11 mouse cellular contexts compared by ENCODE assay signal in the genomic region with DNA sequence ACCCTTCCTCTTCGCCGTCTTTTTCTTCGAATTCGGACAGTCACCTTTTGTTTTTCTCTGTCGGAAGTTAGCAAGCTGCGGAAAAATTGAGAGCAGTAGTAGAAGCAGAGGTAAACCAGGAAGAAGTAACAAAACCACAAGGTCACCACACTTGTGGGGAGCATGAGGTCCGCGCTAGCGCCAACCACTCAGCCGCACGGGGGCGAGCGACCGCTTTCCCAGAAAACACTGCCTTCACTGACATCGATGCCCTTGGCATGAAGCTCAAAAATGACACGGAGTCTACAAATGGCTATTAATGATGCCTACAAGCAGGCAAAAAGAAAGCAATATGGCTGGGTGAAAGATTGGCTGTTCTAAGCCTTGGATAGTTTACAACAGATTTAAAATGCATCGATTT. TPM values are rescaled to one million over a fixed set of nuclear protein-coding genes. Genes with fewer than 3 reads are reported as not detected.
DNase-seq lines count a peak whose midpoint lies in the region; ATAC-seq and TF ChIP-seq lines count a peak whose summit lies in the region.
"Had no signal": no experiment of that assay in that cellular context is flagged by ENCODE, and none has a peak within 500 bp of the region (broad histone marks: within the 10 kb centered on the region; RNA-seq: fewer than 3 reads in every experiment).

A gene (minus strand): TSS at position 164 of the 400 bp plus-strand sequence.

- DNase-seq in lung, embryonic 14.5 days = no peak
- no peak for DNase-seq in lung, adult 2 months
- peak; percentile 44 for DNase-seq in R1 (ENCODE audit: low read depth, low spot score)
- no peak for DNase-seq in liver, embryonic 14.5 days (ENCODE audit: low read depth in 3 of 3, low spot score in 3 of 3)
- DNase-seq in yolk sac, embryonic 10.5 days (ENCODE audit: low spot score) = no peak
- no peak for DNase-seq in spleen, postnatal 4 days (ENCODE audit: low spot score in 2 of 2)
- DNase-seq: cerebellum, postnatal 25 days had no signal

- no peak within 1 kb of the TSS for H3K9ac ChIP-seq in lung, embryonic 14.5 days
- no peak within 1 kb of the TSS for H3K9ac ChIP-seq in liver, embryonic 14.5 days (replicated peaks)

- no peak for ATAC-seq in erythroblast, adult 5-6 weeks (replicated peaks; ENCODE audit: low FRiP score, poor library complexity, severe bottlenecking)
- no peak for ATAC-seq in lung, embryonic 14.5 days (ENCODE audit: insufficient read depth)
- no peak for ATAC-seq in liver, embryonic 14.5 days (ENCODE audit: insufficient read depth)

- 94% methylated on average over 17 of the region's 17 CpGs for WGBS in lung, embryonic 14.5 days
- WGBS in lung, adult 2 months = 93% methylated on average over 17 of the region's 17 CpGs
- WGBS in liver, embryonic 14.5 days (ENCODE audit: insufficient replicate concordance) = 92% methylated on average over 17 of the region's 17 CpGs

- H3K27me3 ChIP-seq in erythroblast, embryonic 14.5 days (ENCODE audit: control insufficient read depth) = no peaks in the 10 kb centered on the region
- no peaks in the 10 kb centered on the region for H3K27me3 ChIP-seq in lung, embryonic 14.5 days (ENCODE audit: insufficient read depth, low read length)
- no peaks in the 10 kb centered on the region for H3K27me3 ChIP-seq in liver, embryonic 14.5 days (ENCODE audit: control insufficient read depth, insufficient read depth, low read length)

- peak within 1 kb of the TSS; percentile 89 for H3K4me3 ChIP-seq in erythroblast, embryonic 14.5 days (replicated peaks)
- H3K4me3 ChIP-seq in lung, embryonic 14.5 days (ENCODE audit: low read depth, low read length) = no peak within 1 kb of the TSS
- no peak within 1 kb of the TSS for H3K4me3 ChIP-seq in lung, adult 2 months (replicated peaks; ENCODE audit: extremely low read depth, low read depth, low read length)
- H3K4me3 ChIP-seq in liver, embryonic 14.5 days (ENCODE audit: insufficient read depth in 1 of 2, low read depth in 2 of 2, low read length in 2 of 2) = peak within 1 kb of the TSS; percentile 83 to 88; a peak in 3 of 4 replicates

- peak within 1 kb of the TSS; percentile 77 for H3K4me2 ChIP-seq in lung, embryonic 14.5 days
- H3K4me2 ChIP-seq in liver, embryonic 14.5 days (ENCODE audit: low read depth) = peak within 1 kb of the TSS; percentile 86

- H3K36me3 ChIP-seq in erythroblast, embryonic 14.5 days (ENCODE audit: control insufficient read depth) = peaks cover 64% of the 10 kb centered on the region
- H3K36me3 ChIP-seq in lung, embryonic 14.5 days (ENCODE audit: insufficient read depth) = peaks cover 50% of the 10 kb centered on the region
- H3K36me3 ChIP-seq in liver, embryonic 14.5 days (replicated peaks; ENCODE audit: control insufficient read depth, insufficient read depth, low read depth) = peaks cover 43% of the 10 kb centered on the region

- no peak for TF ChIP-seq POLR2A in lung, adult 2 months (IDR thresholded peaks at IDR 0.05; ENCODE audit: borderline replicate concordance, extremely low read depth, low read depth, low read length)

- TF ChIP-seq CTCF in lung, embryonic 14.5 days (IDR thresholded peaks at IDR 0.05; ENCODE audit: low read depth) = no peak
- TF ChIP-seq CTCF in lung, adult 2 months (IDR thresholded peaks at IDR 0.05; ENCODE audit: insufficient read depth, low read length) = no peak
- no peak for TF ChIP-seq CTCF in liver, embryonic 14.5 days (IDR thresholded peaks at IDR 0.05; ENCODE audit: low read depth)

- no peak for TF ChIP-seq EP300 in liver, embryonic 14.5 days (IDR thresholded peaks at IDR 0.05; ENCODE audit: low read depth)

- peaks cover 35% of the 10 kb centered on the region for H3K4me1 ChIP-seq in erythroblast, embryonic 14.5 days (ENCODE audit: control insufficient read depth)
- H3K4me1 ChIP-seq in lung, embryonic 14.5 days (ENCODE audit: insufficient read depth) = peaks cover 10% of the 10 kb centered on the region; the same call in 1 of the 2 replicates
- H3K4me1 ChIP-seq in lung, adult 2 months (ENCODE audit: control insufficient read depth, insufficient read depth, low read length) = peaks cover 5% of the 10 kb centered on the region; the same call in 1 of the 2 replicates
- H3K4me1 ChIP-seq in liver, embryonic 14.5 days (replicated peaks; ENCODE audit: control insufficient read depth in 2 of 2, insufficient read depth in 2 of 2, low read length in 1 of 2) = peaks cover 13 to 16% of the 10 kb centered on the region in 2 experiments

- H3K27ac ChIP-seq in lung, embryonic 14.5 days (ENCODE audit: low read depth) = no peak within 1 kb of the TSS
- H3K27ac ChIP-seq in liver, embryonic 14.5 days = no peak within 1 kb of the TSS
- H3K27ac ChIP-seq: layer of hippocampus, adult 2 months had no signal

- no peaks in the 10 kb centered on the region for H3K9me3 ChIP-seq in erythroblast, embryonic 14.5 days (ENCODE audit: control insufficient read depth, low read length)
- H3K9me3 ChIP-seq in lung, embryonic 14.5 days (ENCODE audit: low read depth, low read length) = no peaks in the 10 kb centered on the region
- no peaks in the 10 kb centered on the region for H3K9me3 ChIP-seq in liver, embryonic 14.5 days (ENCODE audit: control insufficient read depth, low read length)

RNA-seq across cellular contexts. Expression of the gene that starts here (rescaled TPM):
- polyA plus RNA-seq in erythroblast, embryonic 14.5 days (2012) = not detected in 2 replicates
- total RNA-seq in erythroblast, adult 5-6 weeks (2015; ENCODE audit: low replicate concordance) = not detected in 2 replicates
- not detected in 2 replicates for total RNA-seq in erythroblast, adult 5-6 weeks (2017; ENCODE audit: low replicate concordance)
- polyA plus RNA-seq in lung, embryonic 14.5 days (2014; fragmentation: Nextera tagmentation; extraction: Ambion mirVana) = not detected in 2 replicates
- not detected in 2 replicates for polyA plus RNA-seq in lung, adult 2 months (2012; rRNA removed)
- not detected in 2 replicates for polyA plus RNA-seq in liver, embryonic 14.5 days (2012; rRNA removed)
- not detected in 2 replicates for polyA plus RNA-seq in liver, embryonic 14.5 days (2014; fragmentation: Nextera tagmentation; extraction: Ambion mirVana)
- total RNA-seq: gastrocnemius, postnatal 4 days; layer of hippocampus, adult 2 months had no signal

Comparison
In these comparisons a context has a peak if more than half of its experiments do, and no peak if none do; other contexts are left out.
1. H3K4me3 ChIP-seq: peak in erythroblast, embryonic 14.5 days (single experiment) and liver, embryonic 14.5 days (2 of 2); none in lung, embryonic 14.5 days (single experiment) and lung, adult 2 months (single experiment).